ENCODE assay signal across 22 mouse cellular contexts in genomic region chr4:94216265-94216664, GRCm38 (mm10).
DNase-seq lines count a peak whose midpoint lies in the region; ATAC-seq lines count a peak whose summit lies in the region.
"Had no signal": no experiment of that assay in that cellular context is flagged by ENCODE, and none has a peak within 500 bp of the region (broad histone marks: within the 10 kb centered on the region; RNA-seq: fewer than 3 reads in every experiment).

No protein-coding gene starts in this region.

- no peak overlapping the region for H3K4me3 ChIP-seq in forebrain, embryonic 13.5 days

- no peaks in the 10 kb centered on the region for H3K27me3 ChIP-seq in forebrain, embryonic 13.5 days
- H3K27me3 ChIP-seq: CH12.LX, Patski had no signal

- peak; percentile 64 for DNase-seq in 416B (ENCODE audit: low read depth)
- DNase-seq in thymus, postnatal 14 days = no peak
- DNase-seq in cerebellum, postnatal 36 days = no peak
- DNase-seq: adrenal gland, adult 2 months; adrenal gland, adult 8-10 months; adrenal gland, postnatal 10 days; adrenal gland, postnatal 14 days; adrenal gland, postnatal 25 days; adrenal gland, postnatal 36 days; B cell, adult 2 months; cerebellum, adult 11 months; cerebellum, adult 11-12 months; cerebellum, adult 18-20 months; cerebellum, adult 2 months had no signal

- 84% methylated on average over 1 of the region's 1 CpGs for WGBS in forebrain, embryonic 13.5 days

- ATAC-seq in granulocyte monocyte progenitor cell, adult 5-6 weeks (replicated peaks; ENCODE audit: poor library complexity, severe bottlenecking) = 0 out of 2 replicates have a peak, but pooled peaks have one; percentile 20
- ATAC-seq in megakaryocyte progenitor cell, adult 5-6 weeks (replicated peaks; ENCODE audit: poor library complexity) = peak; percentile 58
- no peak for ATAC-seq in forebrain, embryonic 13.5 days
- ATAC-seq: activated CD4-positive, CD25-positive, alpha-beta regulatory T cell, adult 4 months; CD4-positive, CD25-positive, alpha-beta regulatory T cell, adult 4 months; Patski had no signal

- no peak overlapping the region for H3K27ac ChIP-seq in forebrain, embryonic 13.5 days

- H3K9ac ChIP-seq in forebrain, embryonic 13.5 days = no peak overlapping the region

- H3K9me3 ChIP-seq in forebrain, embryonic 13.5 days (replicated peaks) = no peaks in the 10 kb centered on the region
- H3K9me3 ChIP-seq: G1E had no signal

- H3K4me2 ChIP-seq in forebrain, embryonic 13.5 days = no peak overlapping the region

- no peaks in the 10 kb centered on the region for H3K4me1 ChIP-seq in forebrain, embryonic 13.5 days

- no peaks in the 10 kb centered on the region for H3K36me3 ChIP-seq in forebrain, embryonic 13.5 days (ENCODE audit: poor library complexity, severe bottlenecking)
- H3K36me3 ChIP-seq: G1E had no signal
